Mouse (Mus musculus) embryo, embryonic 10.5 days (tissue): ENCODE measurements at regions not wholly inside any gene's neighbourhood (a gene's known extent, or its start where the extent isn't known, plus 50 kb on each side); places are given as distances from the start of the nearest gene placed in this dataset.

Experiments
- DNase-seq: peaks from one replicate; pipeline ENCODE4 v3.0.0-alpha.2; 2015; ENCODE audit warnings: low spot score

GRCm38 (mm10) chr13:63699624-63700023 lies 115.4 kb upstream of the Ercc6l2 start:
- no peak for DNase-seq

DNA sequence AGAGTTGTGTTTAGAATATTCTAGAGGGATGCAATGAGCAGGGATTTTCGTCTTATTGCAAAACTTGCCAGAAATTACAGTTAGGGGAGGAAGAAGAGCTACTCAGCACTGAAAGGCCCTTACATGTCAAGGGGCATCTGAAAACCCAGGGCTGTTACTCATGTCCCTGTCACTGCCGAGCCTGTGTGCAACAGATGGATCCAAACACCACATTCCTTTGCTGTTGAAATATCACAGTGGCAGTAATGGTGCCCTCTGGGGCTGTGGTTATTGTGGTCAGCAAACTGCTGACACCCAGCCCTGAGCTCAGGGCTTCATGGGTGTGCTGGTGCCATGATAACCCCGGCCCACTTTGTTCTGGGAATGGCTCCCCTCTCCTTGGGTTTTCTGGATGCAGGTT lies 114.3 kb upstream of the Ercc6l2 start:
- DNase-seq = no peak

DNA sequence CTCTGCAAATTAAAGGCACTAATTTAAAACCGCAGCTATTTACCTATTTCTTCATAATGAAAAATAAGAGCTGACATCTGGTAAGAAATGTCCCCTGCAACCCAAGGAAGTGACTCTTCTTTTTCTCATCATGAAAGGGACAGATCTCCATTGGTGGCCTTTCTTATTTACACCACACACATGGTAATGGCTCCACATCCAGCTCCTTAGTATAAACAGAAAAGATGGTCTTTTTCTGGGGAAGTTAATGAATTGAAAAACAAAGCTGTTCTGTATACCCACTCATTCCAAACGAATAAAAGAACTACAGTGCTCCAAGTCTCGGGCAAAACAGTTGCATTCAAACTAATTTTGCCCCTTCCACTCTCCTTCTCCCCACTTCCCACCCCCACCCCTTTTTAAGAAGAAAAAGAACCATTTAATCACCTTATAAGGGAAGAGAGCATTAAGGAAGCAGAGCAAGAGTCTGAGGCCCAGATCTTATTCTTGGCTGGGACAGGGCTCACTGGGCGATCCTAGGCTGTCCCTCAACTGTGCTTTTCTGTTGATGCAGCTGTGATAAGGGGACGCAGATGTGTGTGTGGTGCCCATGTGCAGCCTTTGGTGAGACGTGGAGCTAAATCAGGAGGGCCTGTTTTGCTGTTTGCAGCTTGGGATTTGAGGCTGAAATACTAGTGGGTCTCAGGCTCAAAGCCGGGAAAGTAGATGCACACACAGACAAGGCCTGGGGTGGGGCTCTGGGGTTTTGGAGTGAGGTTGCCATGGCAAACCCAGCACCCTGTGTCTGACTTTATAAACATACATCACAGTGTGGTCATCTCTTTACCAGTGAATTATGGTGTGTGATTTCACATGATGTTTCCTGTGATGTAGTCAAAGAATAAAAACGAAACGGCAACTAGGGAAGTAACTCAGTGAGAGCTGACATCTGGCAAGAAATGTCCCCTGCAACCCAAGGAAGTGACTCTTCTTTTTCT lies 113.6 kb upstream of the Ercc6l2 start:
- DNase-seq = peak; percentile 47

DNA sequence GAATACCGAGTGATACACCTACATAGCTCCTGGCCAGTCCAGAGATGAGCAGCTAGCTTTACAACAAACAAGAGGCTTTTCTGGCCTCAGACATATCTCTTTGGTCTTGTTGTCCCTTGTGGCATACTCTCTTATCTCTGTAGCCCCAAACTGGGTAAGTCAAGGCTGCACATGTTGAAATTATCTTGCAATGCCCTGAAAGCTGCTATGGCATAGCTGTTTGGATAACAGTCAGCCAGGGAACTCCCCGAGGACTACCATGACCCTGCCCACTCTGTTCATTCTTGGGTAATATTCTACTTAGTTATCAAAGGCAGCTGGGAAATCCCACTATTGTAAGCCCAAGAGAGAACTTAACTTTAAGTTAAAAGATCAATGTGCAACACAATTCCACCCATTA lies 106.5 kb upstream of the Ercc6l2 start:
- no peak for DNase-seq

- no peak for DNase-seq
Observed at GRCm38 (mm10) chr13:63713137-63713536, 101.9 kb upstream of the Ercc6l2 start.

GRCm38 (mm10) chr13:63716498-63716897 lies 98.5 kb upstream of the Ercc6l2 start:
- DNase-seq = no peak

DNA sequence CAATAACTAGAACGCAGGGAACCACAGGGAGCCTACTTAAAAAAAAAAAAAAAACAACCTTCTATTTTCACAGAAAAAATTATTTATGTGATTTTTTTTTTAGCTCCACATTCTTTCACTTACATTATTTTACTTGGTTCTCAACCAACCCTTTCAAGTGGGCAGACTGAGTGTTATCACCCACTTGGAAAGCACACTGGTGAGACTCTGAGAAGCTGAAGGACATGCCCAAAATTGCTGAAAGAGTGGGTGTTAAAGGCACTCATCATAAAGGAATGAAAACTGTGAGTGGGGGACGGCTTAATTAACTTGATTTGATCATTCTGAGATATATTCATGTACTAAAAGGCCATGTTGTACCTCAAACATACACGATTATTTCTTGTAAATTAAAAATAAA lies 97.8 kb upstream of the Ercc6l2 start:
- no peak for DNase-seq

- DNase-seq = no peak
Observed at GRCm38 (mm10) chr13:63718782-63719181, 96.3 kb upstream of the Ercc6l2 start.

DNA sequence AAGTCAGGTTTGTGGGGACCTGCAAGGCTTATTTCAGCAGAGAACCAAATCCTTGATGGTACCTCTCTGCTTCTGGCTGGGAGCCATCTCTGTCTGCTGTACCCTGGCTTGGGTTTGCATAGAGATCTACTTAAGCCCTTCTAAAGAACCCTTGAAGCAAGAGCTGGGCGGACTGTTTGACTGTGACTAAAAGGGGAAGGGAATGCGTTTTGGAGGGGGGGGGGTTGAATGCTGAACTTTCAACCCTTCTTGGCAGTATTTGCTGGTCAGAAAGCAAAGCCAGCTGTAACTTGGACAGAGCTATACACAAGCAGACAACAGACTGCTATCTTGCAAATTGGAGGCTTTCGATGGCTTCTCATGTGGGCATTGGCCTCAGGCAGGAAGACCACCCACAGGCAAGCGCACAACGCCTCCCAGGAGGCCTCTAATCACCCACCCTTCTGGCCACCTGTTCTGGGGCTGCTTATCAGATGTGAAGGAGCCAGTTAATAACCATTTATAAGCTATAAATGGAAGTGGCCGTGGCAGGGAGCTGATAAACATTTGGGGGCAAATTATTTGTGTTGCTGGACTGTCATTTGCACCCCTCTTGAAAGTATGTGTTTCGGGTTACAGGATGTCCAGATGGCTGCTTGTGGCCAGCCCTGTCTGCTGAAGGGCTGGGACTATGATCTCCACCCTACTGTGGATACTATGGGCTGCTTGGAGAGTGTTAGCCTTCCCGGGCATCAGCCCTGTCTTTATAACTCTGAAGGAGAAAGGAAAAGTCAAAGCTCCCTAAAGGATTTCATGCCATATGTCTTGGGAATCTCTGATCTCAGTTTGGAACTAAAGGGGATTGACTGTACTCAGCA lies 95.5 kb upstream of the Ercc6l2 start:
- DNase-seq = peak; percentile 52

GRCm38 (mm10) chr13:63720610-63721009 lies 94.4 kb upstream of the Ercc6l2 start:
- DNase-seq = no peak

GRCm38 (mm10) chr13:63721011-63721625 lies 93.9 kb upstream of the Ercc6l2 start:
- no peak for DNase-seq

GRCm38 (mm10) chr13:63724293-63724692 lies 90.7 kb upstream of the Ercc6l2 start:
- no peak for DNase-seq

GRCm38 (mm10) chr13:63724843-63725582 lies 90.0 kb upstream of the Ercc6l2 start:
- no peak for DNase-seq

DNA sequence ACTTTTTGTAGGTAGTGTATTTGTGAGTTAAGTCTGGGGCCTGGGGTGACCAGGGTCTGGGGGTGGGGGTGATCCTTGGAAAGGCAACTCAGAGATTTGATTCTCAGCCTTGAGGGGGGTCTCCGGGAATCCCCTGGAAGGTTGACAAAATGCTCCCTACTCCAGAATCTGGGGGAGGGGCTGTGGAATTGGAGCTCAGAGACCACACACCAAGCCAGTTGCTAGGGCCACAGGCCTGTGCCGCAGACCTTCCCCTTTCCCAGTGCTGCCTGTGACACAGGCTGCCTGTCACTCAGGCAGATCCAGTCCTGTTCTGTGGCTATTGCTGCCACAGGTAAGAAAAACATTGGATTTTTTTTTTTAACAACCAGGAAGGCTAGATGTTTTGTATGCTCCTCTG lies 89.0 kb upstream of the Ercc6l2 start:
- DNase-seq = peak; percentile 72

DNA sequence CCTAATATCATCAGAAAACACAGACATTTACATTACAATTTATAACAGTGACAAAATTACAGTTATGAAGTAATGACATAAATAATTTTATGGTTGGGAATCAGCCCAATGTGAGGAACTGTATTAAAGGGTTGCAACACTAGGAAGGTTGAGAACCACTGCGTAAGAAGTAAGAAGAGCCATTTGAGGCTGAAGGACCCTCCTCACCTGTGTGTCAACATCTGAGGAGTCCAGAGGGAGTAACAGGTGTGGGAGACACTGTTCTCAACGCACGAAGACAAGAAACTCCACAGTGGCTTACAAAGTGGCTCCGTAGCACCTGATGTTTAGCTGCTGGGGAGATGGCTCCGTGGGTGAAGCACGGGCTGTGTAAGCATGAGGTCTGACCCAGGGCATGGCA lies 88.5 kb upstream of the Ercc6l2 start:
- no peak for DNase-seq

DNA sequence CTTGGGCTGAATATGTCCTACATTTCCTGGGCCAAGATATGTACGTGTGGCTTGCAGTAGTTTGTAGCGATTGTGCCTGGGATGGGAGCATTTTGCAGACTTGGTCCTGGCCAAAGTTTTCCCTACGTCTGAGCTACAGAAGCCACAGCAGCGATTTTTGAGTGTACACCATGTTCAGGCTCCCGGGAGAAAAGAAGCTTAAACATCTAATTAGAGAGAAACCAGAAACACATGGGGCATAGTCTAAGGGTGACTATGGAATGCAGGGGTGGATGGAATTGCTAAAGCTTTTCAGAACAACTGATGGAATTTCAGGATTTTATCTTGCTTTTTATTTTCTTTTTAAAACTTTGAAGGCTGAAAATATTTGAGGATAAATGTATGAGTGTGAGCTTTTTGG lies 79.3 kb upstream of the Ercc6l2 start:
- DNase-seq = no peak

DNA sequence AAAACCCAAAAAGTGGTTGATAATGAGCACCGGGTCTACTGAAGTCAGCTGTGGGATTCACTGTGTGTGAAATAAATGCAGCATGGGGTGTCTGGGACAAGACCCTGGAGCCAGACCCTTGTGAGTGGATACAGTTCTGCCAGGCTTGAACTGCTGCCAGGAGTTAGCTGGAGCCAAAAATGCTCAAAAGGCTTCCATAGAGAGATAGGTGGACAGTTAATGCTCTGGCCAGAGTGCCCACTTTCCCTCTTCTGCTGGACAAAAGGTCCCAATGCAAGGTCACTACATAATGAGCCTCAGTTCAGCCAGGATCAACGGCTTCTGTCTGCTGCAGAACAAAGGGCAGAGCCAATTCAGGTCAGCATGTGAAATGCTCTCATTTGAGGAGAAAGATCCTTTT lies 73.2 kb upstream of the Ercc6l2 start:
- no peak for DNase-seq

DNA sequence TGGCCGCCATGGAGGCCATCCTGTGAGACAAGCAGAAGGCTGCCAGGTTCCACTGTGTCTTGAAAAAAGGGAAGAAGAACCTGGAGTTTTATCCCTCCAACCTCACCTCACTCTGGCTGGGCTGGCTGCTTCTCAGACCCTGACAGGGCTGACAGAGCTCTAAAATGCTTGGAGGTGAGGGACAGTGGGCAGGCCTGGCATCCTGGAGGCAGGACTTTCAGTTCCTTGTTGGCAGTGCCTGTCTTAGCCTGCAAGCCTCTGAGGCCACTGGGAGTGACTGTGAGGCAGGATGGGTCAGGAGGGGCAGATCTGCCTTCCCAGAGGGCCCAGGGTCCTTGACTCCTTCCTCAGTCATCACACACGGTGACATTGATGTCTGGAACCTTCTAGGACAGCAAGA lies 66.3 kb upstream of the Ercc6l2 start:
- DNase-seq = no peak

DNA sequence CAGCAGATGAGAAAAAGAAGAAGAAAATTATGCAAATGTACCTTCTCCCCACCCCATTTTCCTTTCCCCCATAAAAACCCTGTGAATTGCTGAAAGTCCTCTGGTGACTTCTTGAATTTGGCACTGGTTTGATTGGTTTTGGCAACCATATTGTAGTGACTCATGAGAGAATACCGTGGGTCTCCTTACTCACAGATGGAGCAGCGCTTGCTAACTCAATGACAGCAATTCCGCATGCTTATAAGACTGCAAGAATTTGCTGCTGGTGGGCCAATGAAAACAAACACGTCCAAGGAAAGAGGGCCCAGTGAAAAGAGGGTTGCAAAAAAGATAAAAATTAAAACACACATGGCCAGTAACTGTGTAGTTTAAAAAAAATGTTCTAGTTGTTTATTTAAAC lies 65.0 kb upstream of the Ercc6l2 start:
- DNase-seq = no peak

DNA sequence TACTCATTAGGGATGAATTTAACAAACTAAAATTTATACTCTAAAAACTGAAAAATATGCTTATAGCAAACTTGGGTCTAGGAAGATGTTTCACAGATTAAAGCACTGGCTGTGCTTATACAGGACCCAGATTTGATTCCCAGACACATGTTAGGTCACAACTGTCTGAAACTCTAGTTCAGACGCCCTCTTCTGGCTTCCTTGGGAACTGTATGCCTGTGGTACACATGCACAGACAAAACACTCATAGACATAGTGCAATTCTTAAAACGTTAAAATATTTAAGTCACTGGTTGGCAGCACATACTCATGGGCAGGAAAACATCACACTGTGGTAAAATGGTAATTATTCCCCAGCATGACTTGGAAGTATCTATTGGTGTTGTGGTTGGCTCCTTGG lies 63.8 kb upstream of the Ercc6l2 start:
- DNase-seq = no peak

DNA sequence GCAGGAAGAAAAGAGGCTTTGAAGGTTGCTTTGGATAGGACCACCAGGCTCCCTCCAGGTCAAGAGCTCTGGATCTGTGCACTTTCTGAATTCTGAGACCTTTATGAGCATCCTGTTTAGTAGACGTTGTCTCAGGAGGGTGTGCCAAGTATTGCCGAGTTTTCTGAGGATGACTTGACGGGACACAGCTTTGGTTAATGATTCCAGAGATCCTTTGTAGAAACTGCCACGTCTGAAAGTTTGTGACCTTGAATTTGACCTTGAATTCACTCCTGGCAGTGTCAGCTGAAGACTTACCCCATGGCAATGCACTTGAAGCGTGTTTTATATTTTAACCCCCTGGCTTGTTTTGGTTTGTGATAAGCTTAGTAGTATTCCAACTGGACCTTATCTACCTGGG lies 58.0 kb upstream of the Ercc6l2 start:
- DNase-seq = no peak

- no peak for DNase-seq
Observed at GRCm38 (mm10) chr13:63761542-63761941, 53.5 kb upstream of the Ercc6l2 start.
